Mouse (Mus musculus): ENCODE measurements around the gene Nipsnap1. TPM values are rescaled to one million over a fixed set of nuclear protein-coding genes. Genes with fewer than 3 reads are reported as not detected.

Gene Nipsnap1
- polyA plus RNA-seq, 1 experiment from 2014 or later = 22.3 TPM

GRCm38 (mm10) chr11:4936243-4936642 lies 62.5 kb downstream of the Nipsnap1 start:
- Histone ChIP-seq H3K4me2 (ENCODE audit: low read depth, low read length) (no peak overlapping the region), H3K27me3 (ENCODE audit: control insufficient read depth, insufficient read depth, low read length) (no peaks in the 10 kb centered on the region), H3K9ac (ENCODE audit: low read length) (no peak overlapping the region), H3K27ac (ENCODE audit: low read length) (no peak overlapping the region), H3K9me3 (replicated peaks; ENCODE audit: control insufficient read depth, low read length) (no peaks in the 10 kb centered on the region), H3K4me1 (ENCODE audit: control insufficient read depth, insufficient read depth, low read length) (peaks cover 12% of the 10 kb centered on the region), H3K4me3 (ENCODE audit: low read length) (no peak overlapping the region), H3K36me3 (ENCODE audit: control insufficient read depth, insufficient read depth) (no peaks in the 10 kb centered on the region)
- no peak for ATAC-seq (replicated peaks; ENCODE audit: extremely low read depth, insufficient read depth, low FRiP score)
- 82% methylated on average over 5 of the region's 5 CpGs for WGBS

Small RNA genes within 50 kb of the gene (microRNA-seq; reads per million reads assigned to microRNA genes)
- gene Mir6918 = not detected

Other genes starting within 250 kb of the Nipsnap1 start
- 21.1 and 22.0 TPM in 2 replicates for gene Ascc2, start 236.2 kb upstream of the Nipsnap1 start, polyA plus RNA-seq (2015; fragmentation: Nextera tagmentation; extraction: Ambion mirVana)
- 1,930 and 1,976 TPM in 2 replicates for gene Uqcr10, start 169.6 kb upstream of the Nipsnap1 start, polyA plus RNA-seq (2015; fragmentation: Nextera tagmentation; extraction: Ambion mirVana)
- 51.5 and 58.3 TPM in 2 replicates for gene Zmat5, start 169.3 kb upstream of the Nipsnap1 start, polyA plus RNA-seq (2015; fragmentation: Nextera tagmentation; extraction: Ambion mirVana)
- gene Cabp7, start 127.2 kb upstream of the Nipsnap1 start, polyA plus RNA-seq (2015; fragmentation: Nextera tagmentation; extraction: Ambion mirVana) = 0.10 and 0.14 TPM in 2 replicates
- 42.8 and 44.8 TPM in 2 replicates for gene Nf2, start 24.4 kb upstream of the Nipsnap1 start, polyA plus RNA-seq (2015; fragmentation: Nextera tagmentation; extraction: Ambion mirVana)
- gene Thoc5, start 21.4 kb downstream of the Nipsnap1 start, polyA plus RNA-seq (2015; fragmentation: Nextera tagmentation; extraction: Ambion mirVana) = 23.4 and 25.9 TPM in 2 replicates
- 0.42 and 0.60 TPM in 2 replicates for gene Nefh, start 74.1 kb downstream of the Nipsnap1 start, polyA plus RNA-seq (2015; fragmentation: Nextera tagmentation; extraction: Ambion mirVana)
- gene Ap1b1, start 112.9 kb downstream of the Nipsnap1 start, polyA plus RNA-seq (2015; fragmentation: Nextera tagmentation; extraction: Ambion mirVana) = 44.4 and 45.1 TPM in 2 replicates
- gene Rasl10a, start 184.2 kb downstream of the Nipsnap1 start, polyA plus RNA-seq (2015; fragmentation: Nextera tagmentation; extraction: Ambion mirVana) = 0.62 and 1.4 TPM in 2 replicates
- gene Gas2l1, start 191.4 kb downstream of the Nipsnap1 start, polyA plus RNA-seq (2015; fragmentation: Nextera tagmentation; extraction: Ambion mirVana) = 16.4 and 19.1 TPM in 2 replicates
- 30.5 and 33.0 TPM in 2 replicates for gene Rhbdd3, start 225.0 kb downstream of the Nipsnap1 start, polyA plus RNA-seq (2015; fragmentation: Nextera tagmentation; extraction: Ambion mirVana)
- gene Ewsr1, start 225.3 kb downstream of the Nipsnap1 start, polyA plus RNA-seq (2015; fragmentation: Nextera tagmentation; extraction: Ambion mirVana) = 460 and 463 TPM in 2 replicates